Mouse (Mus musculus) natural killer cell, adult 2 months (primary cell): ENCODE data around the gene Pde10a.

ENCODE experiments used
- DNase-seq, 2 experiments: peaks; one replicate each; pipeline ENCODE4 v3.0.0; 2022; ENCODE audit warnings: low spot score in 2 of 2

Pde10a gene

DNA sequence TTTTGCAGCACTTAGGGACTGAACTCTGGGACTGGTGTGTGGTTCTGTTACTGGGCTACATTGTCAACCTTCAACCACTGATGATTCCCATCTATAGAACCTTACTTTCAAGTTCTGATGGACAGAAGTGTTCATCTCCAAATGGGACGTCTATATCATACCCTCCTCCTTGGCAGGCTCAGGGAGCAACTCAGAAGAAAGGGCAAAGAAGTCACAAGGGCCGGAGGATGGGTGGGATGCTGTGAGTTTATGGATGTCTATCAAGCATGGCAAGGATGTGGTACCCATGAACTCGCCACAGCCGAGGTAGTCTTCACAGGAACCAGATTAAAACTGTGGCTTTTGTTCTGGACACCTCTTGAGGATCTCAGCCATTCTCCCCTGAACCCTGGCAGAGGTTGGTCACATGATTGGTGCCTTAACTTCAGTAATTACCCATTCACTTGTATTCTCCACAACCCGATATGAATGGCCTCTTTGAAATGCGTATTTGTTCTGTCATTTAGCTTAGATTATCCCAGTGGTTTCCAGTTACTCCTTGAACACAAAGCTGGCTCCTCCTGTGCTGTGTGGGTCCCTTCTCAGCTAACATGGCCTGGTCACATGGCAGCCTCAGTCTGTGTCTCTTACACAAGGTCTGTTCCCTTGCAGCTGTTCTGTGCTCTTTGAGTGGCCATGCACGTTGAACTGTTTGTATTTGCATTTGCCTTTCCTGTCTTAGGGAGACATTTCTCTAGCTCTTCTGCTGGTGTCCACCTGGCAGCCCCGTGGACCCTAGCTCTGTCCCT, 510.6 kb downstream of the Pde10a start:
- DNase-seq: no peak
